Mouse (Mus musculus) CH12.LX (cell line): ENCODE measurements at regions not wholly inside any gene's neighbourhood (a gene's known extent, or its start where the extent isn't known, plus 50 kb on each side); places are given as distances from the start of the nearest gene placed in this dataset.

Experiments used
- DNase-seq: peaks from one replicate; pipeline ENCODE4 v3.0.0-alpha.2; 2013; ENCODE audit errors: extremely low read depth
- H3K27ac ChIP-seq: 2 replicates; pipeline ENCODE4 v1.5.1; 2012; ENCODE audit warnings: low read depth, mild to moderate bottlenecking, control low read depth, moderate library complexity; ENCODE audit not compliant: insufficient read depth
- H3K27me3 ChIP-seq: replicated peaks from 2 replicates; pipeline ENCODE3; 2012; ENCODE audit warnings: inconsistent platforms
- H3K36me3 ChIP-seq, 2 experiments: replicated peaks in 1 of 2; 2 replicates each; pipeline versions ENCODE3 to v1.6.1; 2012; ENCODE audit warnings: inconsistent platforms in 1 of 2, low read length in 1 of 2, mild to moderate bottlenecking in 1 of 2, mixed read lengths in 1 of 2, moderate library complexity in 1 of 2; ENCODE audit not compliant: control insufficient read depth in 1 of 2, insufficient read depth in 1 of 2
- H3K4me1 ChIP-seq, 2 experiments: 2 replicates each; pipeline ENCODE4 v1.6.1; 2012; ENCODE audit warnings: inconsistent platforms in 1 of 2, moderate library complexity in 1 of 2; ENCODE audit not compliant: insufficient read depth in 2 of 2, control insufficient read depth in 1 of 2
- H3K4me2 ChIP-seq: 2 replicates; pipeline ENCODE4 v1.6.1; 2012; ENCODE audit warnings: low read depth, mild to moderate bottlenecking, control low read depth; ENCODE audit not compliant: poor library complexity, insufficient read depth, severe bottlenecking
- H3K4me3 ChIP-seq, 3 experiments: fragments of 150-350 bp in 1 of 3; sonication (generic) in 1 of 3; replicated peaks in 1 of 3; 2 replicates each; pipeline versions ENCODE3 to v1.5.1; 2011 to 2012; ENCODE audit warnings: low read depth in 2 of 3, low read length in 2 of 3, mild to moderate bottlenecking in 2 of 3, moderate library complexity in 2 of 3, control low read depth in 1 of 3, improper control_type of control experiment in 1 of 3, inconsistent platforms in 1 of 3, mixed read lengths in 1 of 3; ENCODE audit not compliant: poor library complexity in 1 of 3
- H3K79me2 ChIP-seq: replicated peaks from 2 replicates; pipeline ENCODE4 v1.6.1; 2012; ENCODE audit warnings: mild to moderate bottlenecking, moderate library complexity; ENCODE audit not compliant: control insufficient read depth, poor library complexity, insufficient read depth, severe bottlenecking; ENCODE audit errors: extremely low read depth
- H3K9ac ChIP-seq: 2 replicates; pipeline ENCODE4 v1.6.1; 2012; ENCODE audit warnings: low read depth, mild to moderate bottlenecking, control low read depth, moderate library complexity; ENCODE audit not compliant: insufficient read depth
- H3K9me3 ChIP-seq: replicated peaks from 2 replicates; pipeline ENCODE3; 2012; ENCODE audit warnings: low read length, inconsistent platforms, mixed read lengths
- BHLHE40 ChIP-seq: IDR thresholded peaks from 2 replicates; pipeline ENCODE4 v1.6.1; 2011; ENCODE audit warnings: mild to moderate bottlenecking, low read depth, low read length, improper control_type of control experiment
- CHD1 ChIP-seq: IDR thresholded peaks from 2 replicates; pipeline ENCODE4 v1.6.1; 2012; ENCODE audit warnings: low read depth, low read length, improper control_type of control experiment, inconsistent platforms
- CHD2 ChIP-seq: IDR thresholded peaks from 2 replicates; pipeline ENCODE4 v1.6.1; 2011; ENCODE audit warnings: low read length, improper control_type of control experiment
- E2F4 ChIP-seq: IDR thresholded peaks from 2 replicates; pipeline ENCODE4 v1.6.1; 2011; ENCODE audit warnings: low read depth, low read length, improper control_type of control experiment; ENCODE audit not compliant: insufficient replicate concordance
- ELF1 ChIP-seq: IDR thresholded peaks from 2 replicates; pipeline ENCODE4 v1.6.1; 2014; ENCODE audit warnings: low read depth, mild to moderate bottlenecking, inconsistent platforms, low read length, improper control_type of control experiment
- JUN ChIP-seq: IDR thresholded peaks from 2 replicates; pipeline ENCODE4 v1.6.1; 2011; ENCODE audit warnings: low read depth, mild to moderate bottlenecking, low read length, improper control_type of control experiment, moderate library complexity; ENCODE audit not compliant: insufficient read depth
- MAFK ChIP-seq: IDR thresholded peaks from 2 replicates; pipeline ENCODE4 v1.6.1; 2011; ENCODE audit warnings: low read length, improper control_type of control experiment; ENCODE audit not compliant: insufficient replicate concordance
- MAX ChIP-seq: IDR thresholded peaks from 2 replicates; pipeline ENCODE4 v1.6.1; 2011; ENCODE audit warnings: low read length, improper control_type of control experiment
- MAZ ChIP-seq: IDR thresholded peaks from 2 replicates; pipeline ENCODE4 v1.6.1; 2012; ENCODE audit warnings: low read depth, mild to moderate bottlenecking, inconsistent platforms, low read length, improper control_type of control experiment, moderate library complexity
- MEF2A ChIP-seq: IDR thresholded peaks from 2 replicates; pipeline ENCODE4 v1.6.1; 2014; ENCODE audit warnings: low read depth, mild to moderate bottlenecking, inconsistent platforms, low read length, improper control_type of control experiment, borderline replicate concordance
- MXI1 ChIP-seq: IDR thresholded peaks from 2 replicates; pipeline ENCODE4 v1.6.1; 2011; ENCODE audit warnings: mild to moderate bottlenecking, low read depth, low read length, improper control_type of control experiment
- MYC ChIP-seq: IDR thresholded peaks from 2 replicates; pipeline ENCODE4 v1.6.1; 2011; ENCODE audit warnings: low read depth, mild to moderate bottlenecking, improper control_type of control experiment, low read length
- PAX5 ChIP-seq: IDR thresholded peaks from 2 replicates; pipeline ENCODE4 v1.6.1; 2012; ENCODE audit warnings: low read length, inconsistent platforms, mixed read lengths
- POLR2A ChIP-seq: IDR thresholded peaks from 2 replicates; pipeline ENCODE4 v1.6.1; 2011; ENCODE audit warnings: low read depth, mild to moderate bottlenecking, improper control_type of control experiment, low read length
- POLR2AphosphoS2 ChIP-seq: IDR thresholded peaks from 2 replicates; pipeline ENCODE4 v1.6.1; 2011; ENCODE audit warnings: low read depth, low read length, improper control_type of control experiment
- SIN3A ChIP-seq: IDR thresholded peaks from 2 replicates; pipeline ENCODE4 v1.6.1; 2012; ENCODE audit warnings: low read length, improper control_type of control experiment, inconsistent platforms
- SMC3 ChIP-seq: IDR thresholded peaks from 2 replicates; pipeline ENCODE4 v1.6.1; 2011; ENCODE audit warnings: low read depth, low read length, improper control_type of control experiment
- TCF12 ChIP-seq: IDR thresholded peaks from 2 replicates; pipeline ENCODE4 v1.6.1; 2014; ENCODE audit warnings: low read depth, mild to moderate bottlenecking, inconsistent platforms, low read length, improper control_type of control experiment
- UBTF ChIP-seq: IDR thresholded peaks from 2 replicates; pipeline ENCODE4 v1.6.1; 2012; ENCODE audit warnings: low read depth, mild to moderate bottlenecking, inconsistent platforms, low read length, improper control_type of control experiment, moderate library complexity
- USF2 ChIP-seq: conservative IDR thresholded peaks from 2 replicates; pipeline ENCODE4 v1.6.1; 2011; ENCODE audit warnings: low read depth, low read length, improper control_type of control experiment
- ZC3H11A ChIP-seq: IDR thresholded peaks from 2 replicates; pipeline ENCODE4 v1.6.1; 2012; ENCODE audit warnings: low read depth, mild to moderate bottlenecking, inconsistent platforms, low read length, improper control_type of control experiment
- ZKSCAN1 ChIP-seq: IDR thresholded peaks from 2 replicates; pipeline ENCODE4 v1.6.1; 2012; ENCODE audit warnings: low read depth, inconsistent platforms, low read length, improper control_type of control experiment, borderline replicate concordance
- ZMIZ1 ChIP-seq: IDR thresholded peaks from 2 replicates; pipeline ENCODE4 v1.6.1; 2012; ENCODE audit warnings: low read depth, mild to moderate bottlenecking, inconsistent platforms, low read length, improper control_type of control experiment
- dilution Hi-C: fragments of 300-500 bp; cut with MboI; formaldehyde crosslinking; loops from 2 replicates; pipeline ENCODE4 v1.14.3; 2020; ENCODE audit warnings: low sequenced_read_pairs; ENCODE audit not compliant: extremely low pct_unique_long_range_greater_than_20kb, extremely low pct_ligation_motif_present
- in situ Hi-C: fragments of 300-500 bp; cut with MboI; formaldehyde crosslinking; loops from 3 replicates; pipeline ENCODE4 v1.14.3; 2019; ENCODE audit warnings: low sequenced_read_pairs, low pct_ligation_motif_present, low pct_unique_long_range_greater_than_20kb, mixed read lengths

- no peak overlapping the region for H3K4me3 ChIP-seq
- H3K27ac ChIP-seq, result no peak overlapping the region
- H3K4me2 ChIP-seq, result no peak overlapping the region
- no peak for DNase-seq
- no peaks in the 10 kb centered on the region for H3K4me1 ChIP-seq
- no peaks in the 10 kb centered on the region for H3K79me2 ChIP-seq
- H3K9ac ChIP-seq, result no peak overlapping the region
- H3K27me3 ChIP-seq, result no peaks in the 10 kb centered on the region
- H3K9me3 ChIP-seq, result peaks cover 44% of the 10 kb centered on the region
- H3K36me3 ChIP-seq, result no peaks in the 10 kb centered on the region
- no peak for TF ChIP-seq ZC3H11A
- TF ChIP-seq ZMIZ1, result no peak
- TF ChIP-seq USF2, result no peak
- no peak for TF ChIP-seq ELF1
- no peak for TF ChIP-seq CHD2
- no peak for TF ChIP-seq POLR2A
- TF ChIP-seq CHD1, result no peak
- TF ChIP-seq BHLHE40, result no peak
- TF ChIP-seq TCF12, result no peak
- TF ChIP-seq MAFK, result no peak
- no peak for TF ChIP-seq MAZ
- TF ChIP-seq MEF2A, result no peak
- no peak for TF ChIP-seq POLR2AphosphoS2
- TF ChIP-seq MYC, result no peak
- TF ChIP-seq SIN3A, result no peak
- TF ChIP-seq E2F4, result no peak
- in situ Hi-C loops (no loop called here), dilution Hi-C loops (no loop called here)
Measured at GRCm38 (mm10) chr16:73317644-73318043, 1009.5 kb downstream of the Robo1 start.

DNA sequence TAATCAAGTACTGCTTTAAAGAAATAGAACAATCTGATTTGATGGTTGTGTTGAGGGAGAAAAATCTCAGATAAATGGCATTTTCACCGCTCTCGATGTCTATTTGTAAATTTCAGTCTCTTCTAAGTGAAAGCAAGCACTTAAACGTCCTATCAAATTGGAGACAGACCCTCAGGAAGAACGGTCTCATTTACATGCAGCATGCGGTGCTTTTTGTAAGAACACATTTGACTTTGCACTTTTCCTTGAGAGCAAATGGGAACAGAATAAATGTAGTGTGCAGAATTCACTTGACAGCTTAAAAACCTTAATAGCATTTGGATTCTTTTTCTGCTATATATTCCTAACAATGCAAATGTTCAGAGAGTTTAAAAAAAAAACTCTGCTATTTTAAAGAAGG, 1002.0 kb downstream of the Robo1 start:
- dilution Hi-C loops, result no loop called here
- TF ChIP-seq PAX5, result no peak
- no peak for TF ChIP-seq SMC3
- TF ChIP-seq MAX, result no peak
- no peak for TF ChIP-seq JUN
- TF ChIP-seq MXI1, result no peak
- TF ChIP-seq TCF12, result no peak
- no peak for TF ChIP-seq ZC3H11A
- no peak for TF ChIP-seq UBTF
- TF ChIP-seq ZKSCAN1, result no peak
- TF ChIP-seq, all 38 proteins: peak for 0
- H3K27me3 ChIP-seq, result no peaks in the 10 kb centered on the region
- no peaks in the 10 kb centered on the region for H3K79me2 ChIP-seq
- no peak overlapping the region for H3K9ac ChIP-seq
- H3K4me2 ChIP-seq, result no peak overlapping the region
- no peak for DNase-seq
- in situ Hi-C loops, result no loop called here
- no peaks in the 10 kb centered on the region for H3K4me1 ChIP-seq
- H3K27ac ChIP-seq, result no peak overlapping the region
- H3K9me3 ChIP-seq, result peaks cover 42% of the 10 kb centered on the region
- no peaks in the 10 kb centered on the region for H3K36me3 ChIP-seq
- H3K4me3 ChIP-seq, result no peak overlapping the region
